Mouse (Mus musculus) brain, adult 2 months (tissue): ENCODE results near the gene Sh3bp1.
"Not testable (repeated sequence)": the region's sequence is repeated elsewhere in the genome, so short reads cannot be mapped to it uniquely, and the experiment has no call there.

Source experiments
- DNase-seq: peaks from one replicate; pipeline ENCODE4 v3.0.0; 2011; ENCODE audit warnings: low read depth, low spot score

Sh3bp1 gene

GRCm38 (mm10) chr15:78877810-78878390 lies 21.7 kb upstream of the Sh3bp1 start:
- DNase-seq, result no peak

GRCm38 (mm10) chr15:78878792-78879516 lies 20.6 kb upstream of the Sh3bp1 start:
- not testable (repeated sequence) for DNase-seq

GRCm38 (mm10) chr15:78880432-78880831 lies 19.1 kb upstream of the Sh3bp1 start:
- DNase-seq, result no peak

DNA sequence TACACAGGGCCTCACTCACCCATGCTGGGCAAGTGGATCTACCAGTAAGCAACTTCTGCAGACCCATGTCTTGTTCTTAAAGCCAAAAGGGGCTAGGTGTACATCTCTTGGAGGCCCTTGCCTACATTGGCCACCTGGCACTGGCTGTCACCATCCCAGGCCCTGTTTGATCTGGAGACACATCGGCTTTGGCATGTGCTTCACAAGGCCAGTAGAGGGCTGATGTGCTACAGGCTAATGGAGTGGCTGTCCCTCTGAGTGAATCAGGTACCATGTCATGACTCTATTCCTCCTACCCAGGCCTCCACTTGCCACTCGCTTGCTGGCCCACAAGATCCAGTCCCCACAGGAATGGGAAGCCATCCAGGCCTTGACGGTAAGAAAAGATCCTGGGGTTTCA lies 17.7 kb upstream of the Sh3bp1 start:
- DNase-seq, result no peak

DNA sequence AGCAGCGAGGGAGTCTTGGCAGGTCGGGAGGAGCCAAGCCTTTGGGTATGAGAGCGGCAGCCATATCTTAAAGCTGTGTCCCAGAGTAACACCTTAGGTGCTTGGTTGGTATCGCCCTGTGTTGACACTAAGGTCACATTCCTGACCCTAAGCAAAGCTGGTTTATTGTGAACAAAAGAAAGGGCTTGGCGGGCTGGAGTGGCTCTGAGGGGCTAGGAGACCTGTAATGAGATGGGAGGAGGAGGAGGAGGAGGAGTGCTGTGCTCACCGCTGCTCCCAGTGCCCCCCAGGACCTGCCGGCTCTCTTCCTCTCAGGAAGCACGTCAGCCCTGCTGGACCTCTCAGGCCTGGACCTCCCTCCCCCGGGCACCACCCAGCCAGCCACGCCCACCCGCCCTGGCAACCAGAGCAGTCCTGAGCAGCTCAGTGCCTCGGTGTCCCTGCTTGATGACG lies 10.1 kb upstream of the Sh3bp1 start:
- DNase-seq, result no peak

GRCm38 (mm10) chr15:78892440-78892839 lies 7.1 kb upstream of the Sh3bp1 start:
- DNase-seq, result no peak

DNA sequence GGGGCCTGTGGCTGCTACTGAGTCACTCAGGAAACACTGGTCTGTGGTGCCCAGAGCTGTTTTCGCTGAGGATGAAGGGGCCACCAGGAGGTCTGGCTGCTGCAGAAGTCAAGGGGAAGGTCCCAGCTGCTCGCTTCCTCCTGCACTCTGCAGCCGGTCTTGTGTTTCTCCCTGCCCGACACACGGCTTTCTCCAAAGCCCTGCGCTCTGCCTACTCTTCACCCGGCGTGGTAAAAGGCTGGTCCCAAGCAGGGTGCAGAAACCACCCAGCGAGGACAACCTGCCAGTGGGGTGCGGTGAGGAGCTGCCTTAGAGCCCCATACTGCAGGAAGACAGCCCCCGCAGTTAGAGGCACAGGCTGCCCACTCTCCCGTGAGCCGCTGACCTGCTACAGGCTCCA lies 4.8 kb upstream of the Sh3bp1 start:
- no peak for DNase-seq

GRCm38 (mm10) chr15:78895741-78896140 lies 3.8 kb upstream of the Sh3bp1 start:
- no peak for DNase-seq

DNA sequence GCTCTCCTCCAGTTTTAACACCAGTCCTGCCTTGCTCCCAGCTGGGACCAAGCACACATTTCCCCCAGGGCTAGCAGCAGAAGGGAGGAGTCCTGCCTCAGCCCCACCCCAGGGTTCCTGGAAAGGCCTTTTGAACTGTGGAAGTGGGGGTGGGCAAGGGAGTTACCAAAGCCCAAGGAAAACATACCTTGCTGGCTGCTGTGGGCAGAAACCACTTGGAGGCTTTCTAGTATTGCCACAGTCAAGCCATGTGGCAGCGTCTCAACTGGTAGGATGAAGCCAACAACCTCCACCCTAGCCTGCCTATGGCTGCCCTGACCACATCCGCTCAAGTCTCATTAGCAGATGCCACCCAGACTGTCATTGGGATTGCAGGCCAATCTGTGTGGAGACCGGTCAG lies 3.4 kb upstream of the Sh3bp1 start:
- DNase-seq, result no peak

- no peak for DNase-seq
Observed at GRCm38 (mm10) chr15:78897488-78897887, 2.1 kb upstream of the Sh3bp1 start.

GRCm38 (mm10) chr15:78898507-78899001 lies 1.0 kb upstream of the Sh3bp1 start:
- no peak for DNase-seq

- no peak for DNase-seq
Observed at GRCm38 (mm10) chr15:78899409-78899739, 194 bp upstream of the Sh3bp1 start, which contains the start of gene Gm49510. Gene Gm49510 (plus strand): TSS chr15:78899667.

DNA sequence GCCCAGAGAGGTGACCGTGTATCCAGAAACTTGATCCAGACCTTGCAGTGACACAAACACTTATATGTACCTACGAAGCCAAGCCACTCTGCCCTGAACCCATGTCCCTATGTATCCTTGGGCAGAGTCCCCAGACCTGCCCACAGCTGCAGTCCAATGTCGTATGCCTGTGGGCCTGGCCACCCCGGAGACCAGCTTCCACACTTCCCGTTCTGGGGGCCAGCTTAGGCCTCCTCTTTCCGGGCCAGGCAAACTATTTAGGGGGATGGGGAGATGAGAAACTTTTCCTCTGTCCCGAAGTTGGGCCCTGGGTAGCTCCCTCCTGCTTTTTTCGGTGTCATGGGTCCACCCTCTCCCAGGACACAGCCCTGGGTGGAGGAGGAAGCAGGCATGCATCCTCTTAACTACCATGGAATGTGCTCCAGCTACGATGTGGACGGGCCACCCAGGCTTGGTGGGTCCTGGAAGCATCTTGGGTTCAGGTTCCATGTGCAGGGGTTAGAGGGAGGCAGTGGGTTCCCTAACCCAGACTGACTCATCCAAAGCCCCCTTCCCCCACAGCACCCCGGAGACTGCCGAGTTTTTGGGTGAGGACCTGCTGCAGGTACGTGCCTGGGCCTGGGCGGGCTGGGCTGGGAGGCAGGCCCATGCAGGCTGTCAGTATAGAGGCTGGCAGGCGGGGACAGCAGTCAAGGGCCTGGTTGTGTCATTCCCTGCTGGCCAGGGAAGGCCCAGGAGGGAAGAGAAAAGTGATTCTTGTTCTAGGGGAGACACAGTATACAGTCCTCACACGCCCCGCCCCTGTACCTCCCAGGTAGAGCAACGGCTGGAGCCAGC lies 1.2 kb downstream of the Sh3bp1 start:
- DNase-seq, result no peak

GRCm38 (mm10) chr15:78901422-78901789 lies 1.8 kb downstream of the Sh3bp1 start:
- no peak for DNase-seq

GRCm38 (mm10) chr15:78903243-78903642 lies 3.7 kb downstream of the Sh3bp1 start:
- DNase-seq, result peak; percentile 88

GRCm38 (mm10) chr15:78908399-78908798 lies 8.8 kb downstream of the Sh3bp1 start:
- no peak for DNase-seq

GRCm38 (mm10) chr15:78908982-78909381 lies 9.4 kb downstream of the Sh3bp1 start:
- no peak for DNase-seq

- DNase-seq, result peak; percentile 78
Observed at GRCm38 (mm10) chr15:78912040-78912439, 12.5 kb downstream of the Sh3bp1 start.

DNA sequence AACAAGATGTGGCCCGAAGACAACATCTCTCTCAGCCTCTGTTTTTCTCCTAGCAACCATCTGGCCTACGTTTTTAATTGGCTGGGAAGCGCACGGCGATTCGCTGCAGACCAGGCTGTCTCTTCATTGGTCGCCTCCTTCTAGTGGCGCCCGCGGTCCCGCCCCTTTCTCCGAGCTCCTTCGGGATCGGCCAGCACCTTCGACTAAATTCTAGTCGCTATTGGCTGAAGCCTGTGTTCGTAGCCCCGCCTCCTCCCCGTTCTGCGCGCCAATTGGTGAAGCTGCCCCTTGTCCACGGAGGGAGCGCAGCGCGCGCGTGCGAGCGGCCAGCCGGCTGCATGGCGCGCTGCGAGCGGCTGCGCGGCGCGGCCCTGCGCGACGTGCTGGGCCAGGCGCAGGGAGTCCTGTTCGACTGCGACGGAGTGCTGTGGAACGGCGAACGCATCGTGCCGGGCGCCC lies 14.1 kb downstream of the Sh3bp1 start, which contains the start of gene Pdxp:
TSS of gene Pdxp (plus strand) at position 288 of the 459 bp plus-strand sequence.
- peak; percentile 100 for DNase-seq

GRCm38 (mm10) chr15:78914091-78914822 lies 14.7 kb downstream of the Sh3bp1 start:
- DNase-seq, result peak; percentile 75
